Comparison of ENCODE assay signal across 8 mouse cellular contexts in genomic region chr15:99771601-99772276, GRCm38 (mm10). TPM values are rescaled to one million over a fixed set of nuclear protein-coding genes. Genes with fewer than 3 reads are reported as not detected.
DNase-seq lines count a peak whose midpoint lies in the region; ATAC-seq and TF ChIP-seq lines count a peak whose summit lies in the region.

No protein-coding gene starts in this region.

- no peaks in the 10 kb centered on the region for H3K36me3 ChIP-seq in thymus, adult 2 months (ENCODE audit: control insufficient read depth, insufficient read depth, low read length)
- H3K36me3 ChIP-seq in forebrain, embryonic 10.5 days (replicated peaks), result peaks cover 10% of the 10 kb centered on the region
- H3K36me3 ChIP-seq in hindbrain, embryonic 13.5 days, result no peaks in the 10 kb centered on the region
- no peaks in the 10 kb centered on the region for H3K36me3 ChIP-seq in liver, embryonic 12.5 days
- H3K36me3 ChIP-seq in neural tube, embryonic 15.5 days, result no peaks in the 10 kb centered on the region

- under 1% methylated on average over 56 of the region's 59 CpGs for WGBS in thymus, adult 2 months
- under 1% methylated on average over 59 of the region's 59 CpGs for WGBS in forebrain, embryonic 10.5 days
- WGBS in hindbrain, embryonic 13.5 days, result under 1% methylated on average over 58 of the region's 59 CpGs
- under 1% methylated on average over 59 of the region's 59 CpGs for WGBS in liver, embryonic 12.5 days (ENCODE audit: insufficient replicate concordance)
- under 1% methylated on average over 58 of the region's 59 CpGs for WGBS in neural tube, embryonic 15.5 days

- H3K9me3 ChIP-seq in forebrain, embryonic 10.5 days, result no peaks in the 10 kb centered on the region
- H3K9me3 ChIP-seq in hindbrain, embryonic 13.5 days, result no peaks in the 10 kb centered on the region
- no peaks in the 10 kb centered on the region for H3K9me3 ChIP-seq in liver, embryonic 12.5 days (replicated peaks)
- H3K9me3 ChIP-seq in neural tube, embryonic 15.5 days (replicated peaks), result no peaks in the 10 kb centered on the region

- TF ChIP-seq CTCF in thymus, adult 2 months (IDR thresholded peaks at IDR 0.05; ENCODE audit: borderline replicate concordance, control insufficient read depth, extremely low read depth, insufficient read depth, low read length, poor library complexity), result no peak

- H3K27me3 ChIP-seq in thymus, adult 2 months (ENCODE audit: control insufficient read depth, insufficient read depth, low read length), result no peaks in the 10 kb centered on the region
- H3K27me3 ChIP-seq in forebrain, embryonic 10.5 days (ENCODE audit: poor library complexity, severe bottlenecking), result no peaks in the 10 kb centered on the region
- H3K27me3 ChIP-seq in hindbrain, embryonic 13.5 days, result no peaks in the 10 kb centered on the region
- H3K27me3 ChIP-seq in liver, embryonic 12.5 days (replicated peaks), result 0 out of 2 replicates have a peak, but pooled peaks cover 7% of the 10 kb centered on the region
- no peaks in the 10 kb centered on the region for H3K27me3 ChIP-seq in neural tube, embryonic 15.5 days (replicated peaks)

- peak; percentile 5 for DNase-seq in adrenal gland, postnatal 25 days
- no peak for DNase-seq in adrenal gland, postnatal 14 days
- no peak for DNase-seq in thymus, adult 2 months
- no peak for DNase-seq in thymus, adult 18-20 months
- DNase-seq in forebrain, embryonic 10.5 days (ENCODE audit: extremely low spot score, low spot score), result peak; percentile 49

- H3K9ac ChIP-seq in hindbrain, embryonic 13.5 days, result peak overlapping the region; percentile 91
- H3K9ac ChIP-seq in liver, embryonic 12.5 days, result peak overlapping the region; percentile 75
- peak overlapping the region; percentile 95 for H3K9ac ChIP-seq in neural tube, embryonic 15.5 days (replicated peaks)

- peak; percentile 77 for ATAC-seq in hindbrain, embryonic 13.5 days (ENCODE audit: low FRiP score)
- ATAC-seq in liver, embryonic 12.5 days, result peak; percentile 55
- peak; percentile 75 for ATAC-seq in neural tube, embryonic 15.5 days (ENCODE audit: low FRiP score)

- H3K4me3 ChIP-seq in thymus, adult 2 months (ENCODE audit: control insufficient read depth, insufficient read depth, low read length), result peak overlapping the region; percentile 70
- H3K4me3 ChIP-seq in forebrain, embryonic 10.5 days, result peak overlapping the region; percentile 93
- H3K4me3 ChIP-seq in hindbrain, embryonic 13.5 days, result peak overlapping the region; percentile 80
- H3K4me3 ChIP-seq in liver, embryonic 12.5 days, result peak overlapping the region; percentile 72
- peak overlapping the region; percentile 80 for H3K4me3 ChIP-seq in neural tube, embryonic 15.5 days (replicated peaks)

- peaks cover 6% of the 10 kb centered on the region; the same call in 1 of the 2 replicates for H3K4me1 ChIP-seq in thymus, adult 2 months (replicated peaks; ENCODE audit: control insufficient read depth, insufficient read depth, low read length)
- H3K4me1 ChIP-seq in forebrain, embryonic 10.5 days, result peaks cover 29% of the 10 kb centered on the region
- H3K4me1 ChIP-seq in hindbrain, embryonic 13.5 days (replicated peaks), result peaks cover 19% of the 10 kb centered on the region
- H3K4me1 ChIP-seq in liver, embryonic 12.5 days, result peaks cover 30% of the 10 kb centered on the region
- peaks cover 30% of the 10 kb centered on the region for H3K4me1 ChIP-seq in neural tube, embryonic 15.5 days

- H3K27ac ChIP-seq in thymus, adult 2 months (ENCODE audit: control insufficient read depth, insufficient read depth, low read length), result peak overlapping the region; percentile 65
- H3K27ac ChIP-seq in forebrain, embryonic 10.5 days, result peak overlapping the region; percentile 97
- H3K27ac ChIP-seq in hindbrain, embryonic 13.5 days, result peak overlapping the region; percentile 96
- peak overlapping the region; percentile 73 for H3K27ac ChIP-seq in liver, embryonic 12.5 days
- peak overlapping the region; percentile 95 for H3K27ac ChIP-seq in neural tube, embryonic 15.5 days (replicated peaks)

- H3K4me2 ChIP-seq in hindbrain, embryonic 13.5 days, result peak overlapping the region; percentile 86
- peak overlapping the region; percentile 98 for H3K4me2 ChIP-seq in liver, embryonic 12.5 days
- peak overlapping the region; percentile 73 for H3K4me2 ChIP-seq in neural tube, embryonic 15.5 days

- no peak for TF ChIP-seq POLR2A in thymus, adult 2 months (IDR thresholded peaks at IDR 0.05; ENCODE audit: control insufficient read depth, extremely low read depth, insufficient read depth, low read length, poor library complexity)

RNA-seq across cellular contexts. Expression of gene Cers5, which starts 0.9 kb away (rescaled TPM):
- 47.5 and 61.7 TPM in 2 replicates for total RNA-seq in adrenal gland, postnatal 25 days (2021)
- 40.9 and 42.7 TPM in 2 replicates for total RNA-seq in adrenal gland, postnatal 14 days (2021)
- polyA plus RNA-seq in thymus, adult 2 months (2012; rRNA removed), result 48.1 and 59.8 TPM in 2 replicates
- polyA plus RNA-seq in forebrain, embryonic 10.5 days (2016; fragmentation: Nextera tagmentation; extraction: Ambion mirVana), result 57.6 and 59.5 TPM in 2 replicates
- 73.6 and 74.3 TPM in 2 replicates for polyA plus RNA-seq in hindbrain, embryonic 13.5 days (2015; fragmentation: Nextera tagmentation; extraction: Ambion mirVana)
- 17.8 and 19.1 TPM in 2 replicates for polyA plus RNA-seq in liver, embryonic 12.5 days (2016; fragmentation: Nextera tagmentation; extraction: Ambion mirVana)
- 82.2 and 92.1 TPM in 2 replicates for polyA plus RNA-seq in neural tube, embryonic 15.5 days (2015; fragmentation: Nextera tagmentation; extraction: Ambion mirVana)

RNA-seq across cellular contexts. Expression of gene Cox14, which starts 46.3 kb away (rescaled TPM):
- 217 and 256 TPM in 2 replicates for total RNA-seq in adrenal gland, postnatal 25 days (2021)
- total RNA-seq in adrenal gland, postnatal 14 days (2021), result 177 and 199 TPM in 2 replicates
- 227 and 284 TPM in 2 replicates for polyA plus RNA-seq in thymus, adult 2 months (2012; rRNA removed)
- 140 and 146 TPM in 2 replicates for polyA plus RNA-seq in forebrain, embryonic 10.5 days (2016; fragmentation: Nextera tagmentation; extraction: Ambion mirVana)
- 160 and 174 TPM in 2 replicates for polyA plus RNA-seq in hindbrain, embryonic 13.5 days (2015; fragmentation: Nextera tagmentation; extraction: Ambion mirVana)
- polyA plus RNA-seq in liver, embryonic 12.5 days (2016; fragmentation: Nextera tagmentation; extraction: Ambion mirVana), result 98.3 and 98.4 TPM in 2 replicates
- polyA plus RNA-seq in neural tube, embryonic 15.5 days (2015; fragmentation: Nextera tagmentation; extraction: Ambion mirVana), result 178 and 182 TPM in 2 replicates

RNA-seq across cellular contexts. Expression of gene Gpd1, which starts 54.4 kb away (rescaled TPM):
- 639 and 861 TPM in 2 replicates for total RNA-seq in adrenal gland, postnatal 25 days (2021)
- total RNA-seq in adrenal gland, postnatal 14 days (2021), result 1,539 and 1,562 TPM in 2 replicates
- 108 and 187 TPM in 2 replicates for polyA plus RNA-seq in thymus, adult 2 months (2012; rRNA removed)
- 0.38 and 0.54 TPM in 2 replicates for polyA plus RNA-seq in forebrain, embryonic 10.5 days (2016; fragmentation: Nextera tagmentation; extraction: Ambion mirVana)
- 1.6 and 2.1 TPM in 2 replicates for polyA plus RNA-seq in hindbrain, embryonic 13.5 days (2015; fragmentation: Nextera tagmentation; extraction: Ambion mirVana)
- 7.5 and 8.0 TPM in 2 replicates for polyA plus RNA-seq in liver, embryonic 12.5 days (2016; fragmentation: Nextera tagmentation; extraction: Ambion mirVana)
- polyA plus RNA-seq in neural tube, embryonic 15.5 days (2015; fragmentation: Nextera tagmentation; extraction: Ambion mirVana), result 4.5 and 5.2 TPM in 2 replicates

Comparison
In these comparisons a context has a peak if more than half of its experiments do, and no peak if none do; other contexts are left out.
1. DNase-seq: peak in adrenal gland, postnatal 25 days (single experiment) and forebrain, embryonic 10.5 days (single experiment); none in adrenal gland, postnatal 14 days (single experiment), thymus, adult 2 months (single experiment) and thymus, adult 18-20 months (0 of 2).
2. RNA of gene Gpd1, which starts 54.4 kb away (polyA plus RNA-seq): 108 to 187 TPM in thymus, adult 2 months; 7.5 to 8.0 TPM in liver, embryonic 12.5 days, 4.5 to 5.2 TPM in neural tube, embryonic 15.5 days, 1.6 to 2.1 TPM in hindbrain, embryonic 13.5 days and 0.38 to 0.54 TPM in forebrain, embryonic 10.5 days; every median in the first group is over 10 times any median in the second.
3. Peak in every context shown above with its lines, with median percentiles within 50 percentile points of each other: H3K27ac ChIP-seq, H3K4me3 ChIP-seq, ATAC-seq, H3K4me2 ChIP-seq and H3K9ac ChIP-seq.